Mouse (Mus musculus): ENCODE measurements around the gene Reep6.
"Not testable (repeated sequence)": the region's sequence is repeated elsewhere in the genome, so short reads cannot be mapped to it uniquely, and the experiment has no call there.

Gene Reep6

GRCm38 (mm10) chr10:80330888-80331287 is 1.1 kb downstream of the Reep6 start:
- no peak for DNase-seq

GRCm38 (mm10) chr10:80331636-80332524 is 2.1 kb downstream of the Reep6 start:
- no peak for DNase-seq

GRCm38 (mm10) chr10:80332525-80332989 is 2.8 kb downstream of the Reep6 start:
- DNase-seq: no peak

- DNase-seq: no peak
Observed at GRCm38 (mm10) chr10:80336263-80336662, 6.5 kb downstream of the Reep6 start.

- DNase-seq: peak; percentile 91
Observed at GRCm38 (mm10) chr10:80339941-80340750, 10.4 kb downstream of the Reep6 start.

GRCm38 (mm10) chr10:80341026-80341425 is 11.3 kb downstream of the Reep6 start:
- no peak for DNase-seq

GRCm38 (mm10) chr10:80341491-80342304 is 11.9 kb downstream of the Reep6 start:
- DNase-seq: no peak

- DNase-seq: no peak
Observed at GRCm38 (mm10) chr10:80342305-80342748, 12.6 kb downstream of the Reep6 start.

- DNase-seq: peak; percentile 84
Observed at GRCm38 (mm10) chr10:80342749-80343424, 13.1 kb downstream of the Reep6 start.

- no peak for DNase-seq
Observed at GRCm38 (mm10) chr10:80343425-80343895, 13.7 kb downstream of the Reep6 start.

- DNase-seq: peak; percentile 45
Observed at GRCm38 (mm10) chr10:80344131-80344661, 14.4 kb downstream of the Reep6 start.

GRCm38 (mm10) chr10:80345122-80345521 is 15.4 kb downstream of the Reep6 start:
- DNase-seq: peak; percentile 49

- not testable (repeated sequence) for DNase-seq
Observed at GRCm38 (mm10) chr10:80345929-80346328, 16.2 kb downstream of the Reep6 start.

- DNase-seq: peak; percentile 35
Observed at GRCm38 (mm10) chr10:80347514-80347967, 17.8 kb downstream of the Reep6 start.

GRCm38 (mm10) chr10:80348244-80348781 is 18.6 kb downstream of the Reep6 start, which contains the start of gene Adamtsl5:
Adamtsl5 (minus strand) TSS chr10:80348412.
- DNase-seq: peak; percentile 71

- peak; percentile 54 for DNase-seq
Observed at GRCm38 (mm10) chr10:80348981-80349380, 19.2 kb downstream of the Reep6 start.

GRCm38 (mm10) chr10:80350292-80350691 is 20.5 kb downstream of the Reep6 start:
- peak; percentile 93 for DNase-seq

- DNase-seq: peak; percentile 45
Observed at GRCm38 (mm10) chr10:80351896-80352295, 22.1 kb downstream of the Reep6 start.

GRCm38 (mm10) chr10:80352727-80353126 is 23.0 kb downstream of the Reep6 start:
- DNase-seq: no peak

GRCm38 (mm10) chr10:80355431-80355830 is 25.7 kb downstream of the Reep6 start:
- no peak for DNase-seq

Data from lung, postnatal 10 days (tissue).